In the genomic region with DNA sequence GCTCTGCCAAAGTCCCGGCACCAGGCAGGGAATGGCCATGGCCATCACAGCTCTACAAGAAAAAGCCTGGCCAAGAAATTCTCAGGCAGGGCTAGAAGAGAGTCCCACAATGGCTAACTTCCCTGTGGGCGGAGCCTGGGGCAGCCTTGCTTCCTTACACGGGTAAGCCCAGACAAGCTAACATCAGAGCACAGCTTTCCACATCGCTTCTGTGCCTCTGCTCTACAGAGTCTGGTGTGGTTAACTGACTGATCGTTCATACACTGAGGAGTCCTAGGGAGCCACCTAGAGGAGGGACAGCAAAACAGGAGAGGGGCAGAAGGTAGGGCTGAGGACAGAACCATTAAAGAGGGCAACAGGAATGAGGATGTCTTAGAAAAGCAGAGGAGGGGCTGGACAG, we compare ENCODE assay signal across 8 mouse cellular contexts. TPM values are rescaled to one million over a fixed set of nuclear protein-coding genes. Genes with fewer than 3 reads are reported as not detected.
A peak's percentile ranks its signal among the peaks of the same experiment; 100 is the strongest.
DNase-seq lines count a peak whose midpoint lies in the region; TF ChIP-seq lines count a peak whose summit lies in the region.

No protein-coding gene starts in this region.

- 19% methylated on average over 5 of the region's 5 CpGs for WGBS in kidney, adult 2 months

- H3K27ac ChIP-seq in kidney, adult 2 months (ENCODE audit: insufficient read depth, low read depth, low read length) = no peak overlapping the region

- no peak for TF ChIP-seq POLR2A in brain, embryonic 14.5 days (IDR thresholded peaks at IDR 0.05; ENCODE audit: borderline replicate concordance, extremely low read depth, insufficient read depth, insufficient read length, poor library complexity, severe bottlenecking)
- no peak for TF ChIP-seq POLR2A in kidney, adult 2 months (IDR thresholded peaks at IDR 0.05; ENCODE audit: low read depth, low read length)

- H3K4me1 ChIP-seq in kidney, adult 2 months (ENCODE audit: control insufficient read depth, insufficient read depth, low read length) = no peaks in the 10 kb centered on the region

- H3K27me3 ChIP-seq in kidney, adult 2 months (replicated peaks; ENCODE audit: control insufficient read depth, insufficient read depth, low read length) = no peaks in the 10 kb centered on the region

- DNase-seq in 416B (ENCODE audit: low read depth) = peak; percentile 98
- DNase-seq in CD4-positive helper T cell, adult 2 months (ENCODE audit: low read depth, low spot score) = peak; percentile 91
- peak; percentile 67 for DNase-seq in brain, embryonic 14.5 days (ENCODE audit: low read depth)
- peak; percentile 76 to 85 for DNase-seq in heart, adult 18-20 months
- peak; percentile 82 for DNase-seq in kidney, adult 2 months
- peak; percentile 74 to 80 for DNase-seq in lung, adult 18-20 months
- peak; percentile 23 for DNase-seq in ovary, postnatal 14 days (ENCODE audit: low spot score)
- no peak for DNase-seq in frontal cortex, postnatal 10 days (ENCODE audit: low spot score in 2 of 2)

- H3K4me3 ChIP-seq in kidney, adult 2 months (ENCODE audit: insufficient read depth, low read depth, low read length) = no peak overlapping the region

- no peaks in the 10 kb centered on the region for H3K36me3 ChIP-seq in kidney, adult 2 months (ENCODE audit: control insufficient read depth, insufficient read depth, low read length)

- TF ChIP-seq CTCF in brain, embryonic 14.5 days (IDR thresholded peaks at IDR 0.05; ENCODE audit: borderline replicate concordance, extremely low read depth, insufficient read depth, insufficient read length) = peak; percentile 59; the same call in 1 of the 2 replicates
- peak; percentile 91 for TF ChIP-seq CTCF in kidney, adult 2 months (conservative IDR thresholded peaks at IDR 0.05; ENCODE audit: insufficient read depth, insufficient read length, low read depth, low read length)

RNA-seq across cellular contexts. Expression of gene Pik3cd, which starts 8.1 kb away (rescaled TPM):
- 14.5 and 22.4 TPM in 2 replicates for polyA plus RNA-seq in brain, embryonic 14.5 days (2012; rRNA removed)
- 1 to 10 TPM; 3.5 to 5.6 TPM for total RNA-seq in heart, adult 18-20 months (2021)
- polyA plus RNA-seq in kidney, adult 2 months (2012; rRNA removed) = 3.1 and 7.2 TPM in 2 replicates

RNA-seq across cellular contexts. Expression of gene Tmem201, which starts 27.3 kb away (rescaled TPM):
- polyA plus RNA-seq in brain, embryonic 14.5 days (2012; rRNA removed) = 67.6 and 74.0 TPM in 2 replicates
- total RNA-seq in heart, adult 18-20 months (2021) = 10 to 100 TPM; 85.2 to 90.5 TPM
- polyA plus RNA-seq in kidney, adult 2 months (2012; rRNA removed) = 34.2 and 37.5 TPM in 2 replicates

Comparison
In these comparisons a context has a peak if more than half of its experiments do, and no peak if none do; other contexts are left out.
1. DNase-seq: peak in 416B (single experiment), CD4-positive helper T cell, adult 2 months (single experiment), brain, embryonic 14.5 days (single experiment), heart, adult 18-20 months (2 of 2), kidney, adult 2 months (single experiment), lung, adult 18-20 months (2 of 2) and ovary, postnatal 14 days (single experiment); none in frontal cortex, postnatal 10 days (0 of 2).